Mouse (Mus musculus) limb, embryonic 14.5 days (tissue): ENCODE results near the gene Sms. TPM values are rescaled to one million over a fixed set of nuclear protein-coding genes. Genes with fewer than 3 reads are reported as not detected.

Experiments used
- ATAC-seq: fragments of 200-750 bp; cut with Nextera tagmentation; 2 replicates; pipeline ENCODE4 v1.8.0; 2017; ENCODE audit warnings: low read depth, moderate number of reproducible peaks, moderate TSS enrichment; ENCODE audit not compliant: low FRiP score
- DNase-seq: peaks from one replicate; pipeline ENCODE4 v3.0.0-alpha.2; 2015; ENCODE audit warnings: low spot score
- H3K27ac ChIP-seq: fragments of 300-500 bp; sonication (generic); replicated peaks from 2 replicates; pipeline ENCODE4 v1.5.1; 2014; ENCODE audit warnings: low read depth, mild to moderate bottlenecking, low read length, moderate library complexity, mixed read lengths
- H3K27me3 ChIP-seq: fragments of 300-500 bp; sonication (generic); 2 replicates; pipeline ENCODE4 v1.6.1; 2014; ENCODE audit warnings: low read length, mixed read lengths; ENCODE audit not compliant: control insufficient read depth, insufficient read depth
- H3K36me3 ChIP-seq: fragments of 300-500 bp; sonication (generic); 2 replicates; pipeline ENCODE4 v1.6.1; 2014; ENCODE audit warnings: mild to moderate bottlenecking, low read length, moderate library complexity, mixed read lengths; ENCODE audit not compliant: control insufficient read depth, insufficient read depth
- H3K4me1 ChIP-seq: fragments of 300-500 bp; sonication (generic); 2 replicates; pipeline ENCODE4 v1.6.1; 2014; ENCODE audit warnings: antibody characterized with exemption, low read length, mixed read lengths; ENCODE audit not compliant: control insufficient read depth, insufficient read depth
- H3K4me2 ChIP-seq: fragments of 300-500 bp; sonication (generic); replicated peaks from 2 replicates; pipeline ENCODE4 v1.6.1; 2014; ENCODE audit warnings: low read depth, mild to moderate bottlenecking, low read length, moderate library complexity; ENCODE audit not compliant: severe bottlenecking
- H3K4me3 ChIP-seq: fragments of 300-500 bp; sonication (generic); replicated peaks from 2 replicates; pipeline ENCODE4 v1.5.1; 2014; ENCODE audit warnings: low read length
- H3K9ac ChIP-seq: fragments of 300-500 bp; sonication (generic); 2 replicates; pipeline ENCODE4 v1.6.1; 2014; ENCODE audit warnings: mild to moderate bottlenecking, low read depth, low read length, moderate library complexity; ENCODE audit not compliant: severe bottlenecking
- H3K9me3 ChIP-seq: fragments of 300-500 bp; sonication (generic); 2 replicates; pipeline ENCODE4 v1.6.1; 2016; ENCODE audit warnings: low read length; ENCODE audit not compliant: control insufficient read depth
- POLR2A ChIP-seq: fragments of 200-500 bp; IDR thresholded peaks from 2 replicates; pipeline ENCODE4 v1.8.0; 2012; ENCODE audit warnings: inconsistent platforms, mild to moderate bottlenecking, moderate library complexity, borderline replicate concordance; ENCODE audit not compliant: insufficient read depth, insufficient read length; ENCODE audit errors: extremely low read depth
- WGBS: fragments of 180-500 bp; shearing (Covaris S2); extraction: QIAGEN DNeasy Blood & Tissue Kit; methylation state at CpG from one replicate; pipeline ENCODE4 v1.1.7; 2014; 5-methylcytosine and 5-hydroxymethylcytosine counted together
- polyA plus RNA-seq, 2 experiments: library from polyadenylated mRNA; depleted of rRNA in 1 of 2; stranded (reverse) in 1 of 2; unstranded in 1 of 2; fragments of >200 nt; fragmentation: Nextera tagmentation in 1 of 2; extraction: Ambion mirVana in 1 of 2; gene quantifications; 2 replicates each; pipeline versions ENCODE4 v1.2.1 to v1.2.3; 2012 to 2014

The Sms gene
- polyA plus RNA-seq, 2 experiments, result 54.8 to 64.6 TPM

DNA sequence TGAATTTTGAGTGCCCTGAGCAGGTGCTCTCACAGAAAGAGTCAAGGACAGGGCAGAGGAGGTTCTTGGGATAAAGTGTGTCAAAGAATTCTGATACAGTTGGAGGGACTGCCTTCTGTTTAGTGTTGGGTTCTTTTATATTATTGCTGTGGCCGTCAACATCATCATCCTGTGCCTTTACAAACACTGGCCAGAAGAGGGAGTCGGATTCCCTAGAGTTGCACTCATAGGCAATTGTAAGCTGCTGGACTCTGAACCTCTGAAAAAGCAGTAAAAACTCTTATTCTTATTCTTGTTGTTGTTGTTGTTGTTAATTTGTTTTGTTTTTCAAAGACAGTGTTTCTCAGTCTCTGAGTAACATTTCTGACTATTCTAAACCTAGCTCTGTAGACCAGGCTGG, 5.3 kb downstream of the Sms start:
- DNase-seq, result no peak
- no peaks in the 10 kb centered on the region for H3K4me1 ChIP-seq
- no peaks in the 10 kb centered on the region for H3K27me3 ChIP-seq
- H3K4me2 ChIP-seq, result no peak overlapping the region
- no peak for ATAC-seq
- TF ChIP-seq POLR2A, result no peak
- H3K9ac ChIP-seq, result no peak overlapping the region
- WGBS, result 64% methylated on average over 2 of the region's 2 CpGs
- no peaks in the 10 kb centered on the region for H3K9me3 ChIP-seq
- H3K4me3 ChIP-seq, result no peak overlapping the region
- H3K27ac ChIP-seq, result no peak overlapping the region
- no peaks in the 10 kb centered on the region for H3K36me3 ChIP-seq

DNA sequence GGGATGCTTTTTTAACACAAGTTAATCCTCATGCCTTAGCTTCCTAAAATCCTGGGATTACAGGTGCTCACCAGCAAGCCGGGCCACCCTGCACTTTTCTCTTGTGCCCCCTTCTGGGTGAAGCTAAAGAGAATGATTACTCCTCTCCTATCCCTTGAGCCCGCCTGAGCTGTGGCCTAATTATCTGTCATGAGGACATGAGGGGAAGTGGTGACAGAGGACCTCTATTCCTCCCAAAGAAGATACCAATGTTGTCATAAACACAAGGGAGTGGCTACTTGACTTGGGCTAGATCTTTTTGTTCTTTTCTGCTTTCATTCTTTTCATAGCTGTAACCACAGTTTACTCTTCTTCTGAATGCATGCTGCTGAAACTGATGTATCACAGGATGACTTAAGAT, 9.2 kb downstream of the Sms start:
- H3K4me1 ChIP-seq, result no peaks in the 10 kb centered on the region
- H3K27ac ChIP-seq, result no peak overlapping the region
- no peaks in the 10 kb centered on the region for H3K27me3 ChIP-seq
- no peak overlapping the region for H3K9ac ChIP-seq
- H3K4me2 ChIP-seq, result no peak overlapping the region
- TF ChIP-seq POLR2A, result no peak
- no peaks in the 10 kb centered on the region for H3K9me3 ChIP-seq
- WGBS, result 75% methylated on average over 2 of the region's 2 CpGs
- H3K36me3 ChIP-seq, result no peaks in the 10 kb centered on the region
- DNase-seq (no peak), ATAC-seq (no peak)
- no peak overlapping the region for H3K4me3 ChIP-seq

DNA sequence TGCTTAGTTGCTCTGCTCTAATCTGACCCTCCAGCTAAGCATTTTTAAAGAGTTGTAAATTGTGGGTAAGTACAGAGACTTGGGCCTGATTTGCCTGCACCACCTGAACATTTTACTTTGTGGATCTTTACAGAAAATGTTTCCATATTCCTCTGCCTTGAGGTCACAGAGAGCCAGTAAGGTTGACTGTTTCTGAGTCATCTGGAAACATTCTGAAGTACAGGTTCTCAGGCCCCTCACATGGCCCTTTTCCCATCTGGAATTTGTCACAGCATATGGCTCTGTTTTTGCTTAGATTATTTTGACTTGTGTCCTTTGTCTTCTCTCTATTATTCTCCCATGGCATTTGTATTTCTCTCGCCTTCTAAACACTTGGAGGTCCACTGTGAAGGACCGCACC, 10.2 kb downstream of the Sms start:
- ATAC-seq (no peak), DNase-seq (no peak)
- Histone ChIP-seq H3K27ac (no peak overlapping the region), H3K4me2 (no peak overlapping the region), H3K36me3 (no peaks in the 10 kb centered on the region), H3K4me3 (no peak overlapping the region), H3K9me3 (no peaks in the 10 kb centered on the region), H3K4me1 (no peaks in the 10 kb centered on the region), H3K27me3 (no peaks in the 10 kb centered on the region), H3K9ac (no peak overlapping the region)
- 76% methylated on average over 2 of the region's 2 CpGs for WGBS
- TF ChIP-seq POLR2A, result no peak

DNA sequence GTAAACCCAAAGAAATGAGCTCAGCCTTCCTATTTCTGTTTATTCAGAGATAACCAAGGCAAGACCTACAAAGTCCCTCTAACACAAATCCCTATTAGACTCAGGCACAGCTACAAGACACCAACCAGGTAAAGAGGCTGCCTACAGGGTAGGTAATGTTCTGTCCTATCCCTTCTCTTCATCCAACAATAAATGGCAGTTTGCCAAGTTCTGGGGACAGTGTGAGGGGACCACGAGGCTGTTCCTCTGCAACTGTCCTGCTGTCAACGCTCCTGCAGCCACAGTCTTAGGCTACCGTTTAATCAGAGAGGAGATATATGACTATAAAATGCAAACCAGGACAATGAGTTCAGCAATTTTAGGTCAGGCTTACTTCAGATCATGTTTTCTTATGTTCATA, 14.8 kb downstream of the Sms start:
- Histone ChIP-seq H3K9me3 (no peaks in the 10 kb centered on the region), H3K36me3 (no peaks in the 10 kb centered on the region), H3K9ac (no peak overlapping the region), H3K4me3 (no peak overlapping the region), H3K4me2 (no peak overlapping the region), H3K27ac (no peak overlapping the region), H3K4me1 (no peaks in the 10 kb centered on the region), H3K27me3 (no peaks in the 10 kb centered on the region)
- ATAC-seq, result no peak
- 44% methylated on average over 3 of the region's 3 CpGs for WGBS
- no peak for DNase-seq
- TF ChIP-seq POLR2A, result no peak

DNA sequence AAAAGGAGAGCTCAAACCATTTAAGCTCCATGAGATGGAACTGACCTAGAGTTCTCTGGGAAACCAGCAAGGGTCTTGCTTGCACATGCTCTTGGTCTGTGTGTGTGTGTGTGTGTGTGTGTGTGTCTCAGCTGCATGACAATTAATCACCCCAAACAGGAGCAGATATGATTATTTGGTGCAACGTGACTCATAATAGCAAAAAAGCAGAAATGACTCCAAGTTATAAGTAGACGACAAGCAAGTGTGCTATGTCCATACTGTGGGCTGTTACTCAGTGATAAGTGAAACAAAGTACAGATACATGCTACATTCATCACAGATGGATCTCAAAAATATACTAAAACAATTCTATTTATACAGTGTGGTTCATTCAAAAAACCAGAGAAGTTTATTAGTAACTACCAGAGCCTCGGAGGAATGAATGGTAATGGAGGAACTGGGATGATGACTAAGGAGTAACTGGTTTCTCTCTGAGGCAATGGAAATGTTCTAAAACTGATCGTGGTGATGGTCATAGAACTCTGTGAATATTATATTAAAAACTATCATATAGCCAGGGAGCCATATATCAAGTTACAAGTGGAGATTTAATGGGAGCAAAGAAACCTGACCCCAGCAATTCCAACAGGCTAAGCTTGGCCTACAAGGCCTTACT, 15.8 kb downstream of the Sms start:
- no peak for TF ChIP-seq POLR2A
- Histone ChIP-seq H3K9me3 (no peaks in the 10 kb centered on the region), H3K4me1 (no peaks in the 10 kb centered on the region), H3K4me3 (no peak overlapping the region), H3K36me3 (no peaks in the 10 kb centered on the region), H3K4me2 (no peak overlapping the region), H3K27me3 (no peaks in the 10 kb centered on the region), H3K9ac (no peak overlapping the region), H3K27ac (no peak overlapping the region)
- 78% methylated on average over 4 of the region's 4 CpGs for WGBS
- ATAC-seq, result no peak
- no peak for DNase-seq
